Mouse (Mus musculus) B cell, adult 2 months (primary cell): ENCODE data around the gene Ica1.

Experiments used
- DNase-seq, 2 experiments: peaks; one replicate each; pipeline ENCODE4 v3.0.0; 2022

The Ica1 gene

DNA sequence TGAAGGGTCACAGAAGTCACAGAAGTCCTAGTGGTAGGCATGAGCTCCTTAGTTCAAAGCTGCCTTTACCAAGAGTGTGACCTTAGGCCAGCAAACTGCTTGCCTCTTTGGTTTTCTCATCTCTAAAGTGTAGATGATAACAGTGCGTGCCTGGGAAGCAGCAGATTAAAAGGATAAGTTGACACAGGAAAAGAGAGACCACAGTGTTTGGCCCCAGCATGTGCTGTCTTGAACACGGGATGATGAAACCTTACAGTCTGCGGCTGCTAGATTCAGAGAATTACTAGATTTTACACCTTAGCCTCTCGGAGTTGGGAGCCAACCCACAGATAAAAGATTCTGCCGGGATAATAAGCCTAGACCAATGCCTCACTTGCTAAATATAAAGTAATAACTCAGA is 137.4 kb downstream of the Ica1 start:
- no peak for DNase-seq

DNA sequence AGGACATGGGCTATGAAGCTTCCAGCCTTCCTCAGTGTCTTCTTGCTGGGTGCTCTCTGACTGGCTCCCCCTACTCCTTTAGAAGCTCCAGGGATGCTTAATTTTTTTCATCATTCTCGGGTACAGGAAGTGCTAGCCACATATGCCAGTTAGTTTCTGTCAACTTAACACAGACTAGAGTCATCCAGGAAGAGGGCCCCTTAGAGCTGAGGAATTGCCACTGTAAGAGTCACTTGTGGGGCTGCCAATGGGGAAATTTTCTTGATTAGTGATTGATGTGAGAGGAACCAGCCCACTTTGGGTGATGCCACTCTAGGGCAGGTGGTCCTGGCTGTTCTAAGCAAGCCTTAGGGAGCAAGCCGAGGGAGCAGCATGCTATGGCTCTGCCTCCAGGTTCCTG is 138.8 kb downstream of the Ica1 start:
- no peak for DNase-seq

DNA sequence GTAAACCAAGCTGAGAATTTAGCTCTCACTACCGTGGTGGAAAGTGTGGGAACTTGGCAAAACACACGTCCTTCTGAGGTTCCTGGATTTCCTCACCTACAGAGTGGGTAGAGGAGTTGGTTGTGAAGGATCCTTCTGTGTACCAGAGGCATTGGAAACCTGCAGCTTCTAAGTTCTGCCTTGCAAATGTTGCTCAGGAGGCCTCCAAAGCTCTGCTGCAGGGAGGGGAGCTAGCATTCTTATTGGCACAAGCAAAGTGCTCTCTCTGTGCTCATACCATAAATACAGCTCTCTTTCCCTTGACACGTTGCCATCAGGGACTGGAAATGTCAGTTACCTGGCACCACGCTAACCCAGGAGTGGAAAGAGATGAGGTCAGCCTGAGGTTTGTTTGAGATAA is 139.4 kb downstream of the Ica1 start:
- DNase-seq = no peak

DNA sequence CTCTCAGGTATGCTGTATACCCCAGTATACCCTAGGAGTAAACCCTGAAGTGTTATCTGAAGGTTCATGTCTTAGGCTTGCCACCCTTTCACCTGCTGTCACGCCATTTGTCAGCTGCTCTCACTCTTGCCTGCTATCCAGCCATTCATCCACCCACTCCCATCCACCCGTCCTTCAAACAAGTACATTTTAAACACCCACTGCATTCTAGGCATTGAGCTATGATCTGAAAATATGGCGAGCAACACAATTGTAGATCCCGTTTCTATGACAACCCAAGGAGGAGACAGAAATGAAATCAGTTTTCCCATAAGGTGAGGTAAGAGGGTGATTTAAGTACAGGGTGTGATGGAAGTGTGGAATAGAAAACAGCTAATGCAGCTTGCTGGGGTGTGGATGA is 140.2 kb downstream of the Ica1 start:
- DNase-seq = no peak

DNA sequence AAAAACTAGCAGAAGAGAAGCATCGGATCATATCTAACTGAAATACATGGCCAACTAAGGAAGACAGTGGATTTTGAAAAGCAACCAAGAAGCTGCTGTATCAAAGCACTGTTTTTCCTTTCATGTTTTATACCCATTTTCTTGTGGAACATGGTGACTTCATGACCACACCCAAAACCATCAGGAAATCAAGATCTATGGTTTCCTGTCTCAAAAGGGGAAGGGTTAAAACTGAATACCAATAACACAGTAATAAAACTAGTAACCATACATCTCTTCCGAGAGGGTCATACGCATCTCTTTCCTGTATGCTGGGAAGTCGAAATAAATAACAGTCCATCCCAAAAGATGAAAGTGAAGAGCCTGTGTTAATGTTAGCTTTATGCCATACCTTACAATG is 145.6 kb downstream of the Ica1 start:
- DNase-seq = no peak

DNA sequence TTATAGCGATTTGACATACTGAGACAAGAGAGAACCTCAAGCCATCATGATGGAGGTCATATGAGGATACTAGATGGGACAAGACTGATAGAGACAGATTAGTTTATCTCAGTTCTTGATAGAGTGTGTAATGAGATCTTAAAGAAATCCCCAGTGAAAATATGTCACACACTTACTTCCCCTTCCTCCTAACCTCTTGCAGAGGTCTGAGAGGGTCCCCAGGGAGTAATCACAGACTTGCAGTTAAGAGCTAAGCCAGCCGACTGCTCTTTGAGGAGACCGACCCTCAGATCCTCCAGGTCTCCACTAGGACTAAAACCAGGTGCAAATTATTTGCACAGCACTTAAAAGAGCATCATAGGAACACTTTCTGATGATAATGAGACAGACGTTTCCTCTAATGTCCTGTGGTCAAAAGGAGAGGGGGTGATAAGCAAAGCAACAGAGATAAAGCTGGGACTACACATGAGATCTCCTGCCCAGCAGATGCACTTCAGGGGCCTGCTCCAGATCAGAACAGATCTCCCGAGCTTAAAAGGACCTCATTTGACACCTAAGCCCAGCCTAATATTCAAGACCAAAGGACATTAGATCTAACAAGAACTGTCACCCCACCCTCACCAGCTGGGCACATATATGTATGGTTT is 146.2 kb downstream of the Ica1 start:
- DNase-seq = peak; percentile 63 to 71

DNA sequence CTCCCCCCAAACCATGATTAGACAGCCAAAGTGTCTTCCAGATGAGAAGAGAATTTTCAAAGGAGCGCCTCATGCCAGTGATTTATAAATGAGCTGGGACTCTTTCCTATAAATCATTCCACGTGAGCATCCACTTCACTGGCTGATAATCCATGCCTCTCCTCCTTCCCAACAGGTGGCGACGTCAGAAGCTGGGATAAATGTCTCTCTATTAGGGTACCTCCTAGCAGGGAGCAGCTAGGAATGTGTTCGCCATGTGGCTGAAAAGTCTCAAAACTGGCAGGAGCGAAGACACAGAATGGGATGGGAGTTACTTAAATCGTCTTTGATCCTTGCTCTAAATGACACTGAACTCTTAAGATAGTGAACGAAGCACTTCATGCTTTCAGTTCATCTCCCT is 146.9 kb downstream of the Ica1 start:
- DNase-seq = no peak

DNA sequence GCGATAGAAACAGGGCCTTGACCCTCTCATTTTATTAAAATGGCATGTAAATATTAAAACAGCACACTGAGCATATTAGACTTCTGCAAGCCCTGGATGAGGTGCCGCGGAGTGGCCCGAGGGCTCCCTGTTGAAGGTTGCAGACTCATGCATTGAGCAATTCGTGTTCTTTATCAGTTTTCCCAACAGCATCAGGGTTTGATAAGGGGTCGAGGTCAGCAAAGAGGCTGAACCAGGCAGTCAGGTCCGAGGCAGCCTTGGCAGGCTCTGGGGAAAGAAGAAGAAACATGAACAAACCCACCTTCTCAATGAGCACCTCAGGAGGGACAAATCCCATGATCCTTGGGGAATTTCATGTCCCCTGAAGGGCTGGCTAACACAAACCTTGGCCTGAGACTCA is 147.8 kb downstream of the Ica1 start:
- DNase-seq = no peak

DNA sequence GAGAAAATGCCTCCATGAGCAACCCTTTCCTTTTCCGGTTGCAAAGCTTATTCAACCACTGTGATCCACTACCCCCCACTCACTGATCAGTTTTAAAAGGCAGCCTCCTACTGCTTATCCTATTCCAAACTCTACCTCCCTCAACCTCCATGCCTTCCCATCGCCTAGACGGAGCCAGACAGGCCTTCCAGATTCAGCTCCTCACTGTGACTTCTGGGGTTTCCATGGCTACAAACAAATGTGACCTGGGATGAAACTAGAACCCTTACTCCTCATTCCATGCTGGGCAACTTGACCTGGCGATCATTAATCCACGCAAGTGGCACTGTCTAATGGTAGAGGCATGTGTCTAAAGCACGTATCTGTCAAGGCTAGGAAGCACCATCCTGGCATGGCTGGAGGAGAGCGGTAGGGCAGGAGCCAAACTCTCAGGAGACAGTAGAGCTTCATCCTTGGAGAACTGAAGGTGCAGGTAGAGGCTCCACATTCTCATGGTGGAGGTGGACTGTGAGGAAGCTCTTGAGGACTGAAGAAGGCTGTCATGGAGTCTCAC is 149.5 kb downstream of the Ica1 start:
- no peak for DNase-seq

DNA sequence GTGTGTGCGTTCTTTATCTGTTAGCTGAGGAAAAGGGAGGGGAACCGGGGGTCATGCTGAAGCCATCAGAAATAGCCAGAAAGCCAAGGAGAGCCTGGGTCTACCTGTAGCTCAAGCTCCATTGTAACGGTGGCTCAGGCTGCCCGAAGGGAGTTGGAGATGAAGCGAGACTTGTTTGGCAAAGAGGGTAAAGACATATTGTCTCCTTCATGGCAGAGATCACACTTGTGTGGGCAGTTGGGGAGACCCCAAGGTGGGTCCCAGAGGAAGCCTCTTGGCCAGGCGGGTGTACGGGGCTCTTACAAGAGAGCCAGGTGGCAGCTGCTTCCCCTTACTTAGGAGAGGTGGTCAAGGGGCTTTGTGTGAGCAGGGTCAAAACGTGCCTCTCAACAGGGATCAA is 150.1 kb downstream of the Ica1 start:
- DNase-seq = no peak

DNA sequence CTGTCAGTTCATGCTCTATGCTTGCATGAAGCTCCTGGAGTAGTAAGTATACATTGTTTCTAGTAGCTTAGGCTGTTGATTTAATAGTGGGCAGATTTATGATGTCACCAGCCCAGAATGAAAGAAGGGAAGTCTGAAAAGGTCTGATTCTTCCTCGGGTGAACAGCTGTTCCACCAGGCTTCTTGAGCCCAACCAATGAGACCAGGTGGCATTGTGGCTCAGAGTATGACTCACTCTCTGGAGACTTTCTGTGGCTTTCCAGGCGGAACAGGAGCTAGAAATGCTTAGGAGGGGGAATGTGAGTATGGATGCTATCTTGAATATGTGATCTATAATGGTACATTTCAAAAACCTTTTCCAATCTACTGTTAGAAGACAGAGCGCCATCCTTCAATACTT is 155.2 kb downstream of the Ica1 start:
- no peak for DNase-seq

DNA sequence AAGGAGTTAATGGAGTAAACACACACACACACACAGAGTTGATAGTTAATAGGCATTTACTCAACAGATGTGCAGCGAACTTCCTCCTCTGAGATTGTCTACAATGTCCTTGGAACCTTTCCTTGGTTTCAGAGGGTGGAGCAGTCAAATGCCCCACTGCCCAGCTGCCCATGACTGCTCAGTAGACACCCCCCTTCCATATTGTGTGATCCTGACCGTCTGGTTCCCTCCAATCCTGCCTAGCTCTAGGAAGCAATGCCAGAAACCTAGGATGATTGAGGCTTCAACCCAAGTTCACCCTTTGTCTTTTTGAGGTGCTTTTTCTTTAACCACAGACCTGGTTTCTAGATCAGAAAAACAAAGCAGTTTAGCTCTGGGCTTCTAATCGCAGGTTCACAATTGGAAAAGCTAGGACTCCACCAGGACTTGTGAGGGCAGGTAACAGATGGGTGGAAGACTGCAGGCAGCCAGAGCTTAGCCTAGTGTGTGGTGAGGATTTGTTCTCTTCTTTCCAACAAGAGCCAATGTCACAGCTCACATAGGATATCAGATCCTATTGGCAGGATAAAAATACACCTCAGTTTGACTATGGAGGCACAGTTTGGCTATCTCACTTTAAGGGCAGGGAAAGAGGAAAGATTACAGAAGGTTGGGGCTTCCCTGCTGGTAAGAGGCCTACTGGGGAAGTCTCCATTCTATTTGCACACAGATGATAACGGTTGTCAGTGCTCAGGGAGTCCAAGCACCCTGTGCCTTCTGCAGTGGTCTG is 158.5 kb downstream of the Ica1 start:
- no peak for DNase-seq

DNA sequence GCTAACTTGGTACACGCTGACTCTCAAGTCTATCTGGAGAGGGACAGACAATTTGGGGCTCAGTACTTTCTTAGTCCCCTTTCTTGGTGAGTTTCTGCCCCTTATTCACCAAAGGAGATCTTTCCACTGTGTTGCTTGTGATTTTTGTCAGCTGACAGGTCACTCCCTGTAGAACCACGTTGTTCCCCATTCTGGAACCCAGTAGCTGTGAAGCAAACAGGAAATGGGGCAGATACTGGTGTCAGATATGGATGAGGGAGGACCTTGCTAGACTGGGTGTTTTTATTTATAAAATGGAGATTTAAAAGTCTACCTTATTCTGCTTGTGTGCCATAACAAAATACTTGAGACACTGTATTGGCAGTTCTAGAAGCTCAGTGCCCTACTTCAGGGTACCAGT is 160.9 kb downstream of the Ica1 start:
- DNase-seq = no peak

DNA sequence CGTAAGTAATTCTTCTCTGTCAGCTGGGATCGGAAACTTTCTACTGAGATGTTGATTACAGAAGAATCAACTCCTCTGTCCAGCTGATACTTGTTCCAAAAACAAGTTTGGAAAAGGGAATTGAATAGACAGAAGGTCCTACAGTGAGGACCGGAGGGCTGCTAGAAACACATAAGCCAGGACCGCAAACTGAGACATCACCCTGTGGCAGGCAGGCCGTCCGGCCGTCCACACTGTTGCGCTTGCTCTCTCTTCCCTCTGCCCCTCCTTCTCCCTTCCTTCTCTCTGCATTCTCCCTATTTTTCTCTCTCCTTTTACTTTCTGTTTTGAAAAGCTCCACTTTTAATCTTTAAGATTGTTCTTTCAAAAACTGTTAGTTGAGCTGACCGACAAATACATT is 186.6 kb downstream of the Ica1 start:
- DNase-seq = no peak

DNA sequence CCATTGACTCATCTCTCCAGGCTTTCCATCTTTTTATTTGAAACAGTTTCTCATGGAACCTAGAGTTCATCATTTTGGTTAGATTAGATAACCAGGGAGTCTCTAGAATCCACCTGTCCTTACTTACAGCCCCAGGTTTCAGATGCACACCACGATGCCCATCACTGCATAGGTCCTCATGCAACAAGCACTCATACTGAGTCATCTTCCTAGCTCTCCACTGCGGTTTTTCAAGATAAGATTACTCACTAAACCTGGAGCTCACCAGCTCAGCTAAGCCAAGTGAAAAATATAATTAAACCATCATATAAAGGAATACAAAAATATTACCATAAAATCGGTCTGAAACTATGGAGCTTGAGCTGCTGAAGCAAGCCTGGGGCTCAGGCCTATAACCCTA is 194.4 kb downstream of the Ica1 start:
- DNase-seq = no peak

DNA sequence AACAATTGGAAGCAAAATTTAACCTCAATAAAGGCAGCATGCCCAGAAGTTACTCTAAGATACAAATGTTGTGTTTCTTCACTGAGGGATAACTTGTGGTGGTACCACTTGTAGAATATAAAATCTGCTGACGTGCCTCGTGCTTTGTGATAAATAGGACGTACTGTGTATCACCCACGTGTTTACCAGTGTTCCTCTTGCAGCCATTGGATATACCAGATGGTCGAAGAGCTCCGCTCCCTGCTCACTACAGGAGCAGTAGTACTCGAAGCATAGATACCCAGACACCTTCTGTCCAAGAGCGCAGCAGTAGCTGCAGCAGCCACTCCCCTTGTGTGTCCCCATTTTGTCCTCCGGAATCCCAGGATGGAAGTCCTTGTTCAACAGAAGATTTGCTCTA is 195.9 kb downstream of the Ica1 start:
- DNase-seq = no peak
